Mouse (Mus musculus) cerebellum, adult 9-11 months (tissue): ENCODE data around the gene Mtx1.

ENCODE experiments used
- DNase-seq: peaks from one replicate; pipeline ENCODE4 v3.0.0; 2022

The Mtx1 gene

DNA sequence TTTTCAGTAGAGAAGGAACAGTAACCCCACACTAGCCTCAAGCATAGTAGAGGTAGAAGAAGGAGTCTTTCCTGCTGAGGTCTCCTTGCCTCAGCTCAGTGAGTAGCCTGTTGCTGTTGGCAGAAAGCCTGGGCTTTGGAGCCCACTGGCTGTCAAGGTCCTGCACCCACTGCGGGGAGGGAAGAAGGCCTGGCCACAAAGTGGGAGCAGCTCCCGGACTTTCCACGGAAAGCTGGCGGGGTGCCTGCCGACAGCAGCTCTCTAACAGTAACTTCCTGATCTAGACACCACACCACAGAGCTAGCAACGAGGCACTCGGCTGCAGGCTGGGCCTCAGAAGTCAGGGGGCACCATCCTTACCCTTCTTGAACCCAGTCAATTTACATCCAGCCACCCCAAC is 16.2 kb downstream of the Mtx1 start:
- DNase-seq = peak; percentile 47

DNA sequence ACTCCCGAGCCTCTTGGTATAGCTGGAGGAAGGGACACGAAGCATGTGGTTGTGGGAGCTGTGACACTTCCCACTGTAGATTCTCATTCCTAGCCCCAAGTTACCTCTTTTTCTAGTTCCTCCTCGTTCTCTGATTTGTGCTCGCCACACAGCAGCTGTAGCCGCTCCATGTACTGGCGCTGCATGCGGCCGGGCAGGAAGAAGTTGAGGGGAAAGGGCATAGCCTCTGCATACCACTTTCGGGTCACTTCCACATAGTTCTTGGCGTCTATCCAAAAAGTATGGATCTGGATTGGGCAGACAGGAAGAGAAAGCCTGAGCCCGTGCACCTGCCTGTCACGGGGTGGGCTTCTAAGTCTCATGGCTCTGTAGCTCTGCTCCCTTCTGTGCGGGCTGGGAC is 16.7 kb downstream of the Mtx1 start:
- peak; percentile 30 for DNase-seq

- peak; percentile 16 for DNase-seq
Observed at GRCm38 (mm10) chr3:89209731-89210130, 17.2 kb downstream of the Mtx1 start.

DNA sequence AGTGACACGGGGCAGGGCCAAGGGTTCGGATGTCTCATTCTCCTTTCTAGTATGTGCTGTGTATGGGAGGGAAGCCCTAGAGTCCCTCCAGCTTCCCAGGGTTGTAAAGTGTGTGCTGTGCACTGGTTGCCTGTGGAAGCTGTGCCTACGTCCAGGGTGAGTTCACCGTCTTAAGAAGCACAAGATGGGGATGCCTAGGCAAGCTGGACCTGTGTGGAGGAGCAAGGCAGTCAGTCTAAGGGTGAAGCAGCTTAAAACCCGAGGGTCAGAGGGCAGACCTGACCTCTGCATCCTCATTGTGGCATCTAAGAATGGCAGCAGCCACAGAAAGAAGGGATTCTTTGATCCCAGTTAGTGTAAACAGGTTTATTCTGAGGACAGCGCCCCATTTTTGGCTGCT is 18.2 kb downstream of the Mtx1 start:
- DNase-seq = no peak

DNA sequence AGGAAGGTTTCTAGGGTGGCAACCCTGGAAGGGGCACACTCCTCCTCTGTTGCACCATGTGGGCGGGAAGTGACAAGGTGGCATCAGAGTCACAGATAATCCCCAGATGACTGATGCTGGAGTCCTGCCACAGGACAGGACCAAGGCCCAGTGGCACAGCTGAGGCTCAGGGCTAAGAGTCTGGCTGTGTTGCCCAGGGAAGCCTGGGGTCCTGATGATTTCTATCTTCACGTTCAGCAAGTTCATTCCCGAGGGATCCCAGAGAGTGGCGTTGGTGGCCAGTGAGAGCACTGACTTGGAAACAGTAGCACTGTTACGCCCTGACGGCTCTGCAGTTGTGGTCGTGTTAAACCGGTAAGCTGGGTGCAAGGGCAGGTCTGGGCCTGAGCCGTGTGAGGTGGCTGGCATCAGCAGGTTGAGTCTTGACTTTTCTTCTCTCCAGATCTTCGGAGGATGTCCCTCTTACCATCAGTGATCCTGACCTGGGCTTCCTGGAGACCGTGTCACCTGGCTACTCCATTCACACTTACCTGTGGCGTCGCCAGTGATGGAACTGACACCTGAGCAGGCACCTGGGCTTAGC is 18.7 kb downstream of the Mtx1 start:
- DNase-seq = peak; percentile 28

DNA sequence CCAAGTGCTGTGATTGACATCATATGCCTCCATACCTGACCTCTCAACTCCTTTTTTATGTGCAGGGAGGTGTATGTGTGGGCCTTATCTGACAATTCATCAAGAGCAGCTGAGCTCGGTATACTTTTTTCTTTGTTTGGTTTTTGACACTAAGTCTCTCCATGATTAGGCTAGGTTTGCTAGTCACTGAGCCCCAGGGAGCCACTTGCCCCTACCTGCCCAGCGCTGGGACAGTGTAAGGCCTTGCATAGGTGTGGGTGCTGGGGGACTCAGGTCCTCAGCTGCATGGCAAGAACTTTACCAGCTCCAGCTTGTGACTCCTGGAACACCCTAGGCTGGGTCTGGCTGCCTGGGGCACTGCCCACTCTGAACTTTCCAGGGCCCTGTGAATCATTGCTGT is 20.2 kb downstream of the Mtx1 start:
- no peak for DNase-seq

GRCm38 (mm10) chr3:89206079-89206478 is 20.8 kb downstream of the Mtx1 start:
- peak; percentile 19 for DNase-seq

- DNase-seq = no peak
Observed at GRCm38 (mm10) chr3:89203142-89203514, 23.8 kb downstream of the Mtx1 start.

DNA sequence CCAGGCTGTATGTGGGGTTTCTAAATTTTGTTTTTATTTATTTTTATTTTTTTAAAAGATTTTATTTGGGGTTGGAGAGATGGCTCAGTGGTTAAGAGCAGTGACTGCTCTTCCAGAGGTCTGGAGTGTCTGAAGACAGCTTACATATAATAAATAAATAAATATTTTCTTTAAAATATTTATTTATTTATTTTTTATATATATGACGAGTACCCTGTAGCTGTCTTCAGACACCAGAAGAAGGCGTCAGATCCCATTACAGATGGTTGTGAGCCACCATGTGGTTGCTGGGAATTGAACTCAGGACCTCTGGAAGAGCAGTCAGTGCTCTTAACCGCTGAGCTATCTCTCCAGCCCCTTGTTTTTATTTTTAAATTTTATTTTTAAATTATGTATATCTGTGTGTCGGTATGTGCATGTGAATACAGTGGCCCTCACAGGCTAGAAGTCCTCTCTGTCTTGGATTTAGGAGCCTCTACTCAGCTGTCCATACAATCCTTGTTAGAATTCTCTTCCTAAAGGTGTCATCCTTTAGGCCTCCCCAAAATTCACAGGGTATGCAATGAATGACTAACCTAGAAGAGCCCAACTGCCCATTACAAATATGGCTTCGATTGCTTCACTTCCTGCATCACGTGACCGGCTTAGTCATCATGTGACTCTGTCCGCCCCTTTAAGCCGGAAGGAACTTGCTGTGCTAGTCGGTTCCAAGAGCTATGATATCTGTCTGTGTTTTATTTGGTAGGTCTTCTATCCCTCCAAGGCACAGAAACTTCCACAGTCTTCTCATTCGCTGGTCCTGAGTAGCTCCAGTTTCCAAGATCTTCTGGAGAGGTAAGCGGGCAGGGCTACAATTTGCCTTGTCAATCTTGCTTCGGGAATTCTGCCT is 24.4 kb downstream of the Mtx1 start, which contains the start of gene Gba:
TSS of gene Gba (plus strand) at position 676 of the 889 bp plus-strand sequence.
- peak; percentile 87 for DNase-seq

DNA sequence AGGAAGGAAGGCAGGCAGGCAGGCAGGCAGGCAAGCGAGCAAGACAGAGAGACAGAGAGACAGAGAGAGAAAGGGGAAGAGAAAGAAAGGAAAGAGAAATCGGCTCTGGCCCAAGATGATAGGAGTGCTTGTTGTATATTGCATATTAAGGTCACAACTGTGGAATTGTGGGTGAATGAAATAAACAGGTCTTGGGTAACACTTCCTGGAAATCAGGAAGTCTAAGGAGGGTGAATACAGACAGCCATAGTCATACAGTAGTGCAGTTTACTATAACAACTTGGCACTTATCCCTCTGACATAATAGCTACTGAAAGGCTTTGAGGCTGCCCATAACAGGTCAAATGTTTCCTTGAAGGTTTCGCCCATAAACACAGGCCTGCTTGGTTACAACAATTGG is 27.0 kb downstream of the Mtx1 start:
- DNase-seq = no peak

DNA sequence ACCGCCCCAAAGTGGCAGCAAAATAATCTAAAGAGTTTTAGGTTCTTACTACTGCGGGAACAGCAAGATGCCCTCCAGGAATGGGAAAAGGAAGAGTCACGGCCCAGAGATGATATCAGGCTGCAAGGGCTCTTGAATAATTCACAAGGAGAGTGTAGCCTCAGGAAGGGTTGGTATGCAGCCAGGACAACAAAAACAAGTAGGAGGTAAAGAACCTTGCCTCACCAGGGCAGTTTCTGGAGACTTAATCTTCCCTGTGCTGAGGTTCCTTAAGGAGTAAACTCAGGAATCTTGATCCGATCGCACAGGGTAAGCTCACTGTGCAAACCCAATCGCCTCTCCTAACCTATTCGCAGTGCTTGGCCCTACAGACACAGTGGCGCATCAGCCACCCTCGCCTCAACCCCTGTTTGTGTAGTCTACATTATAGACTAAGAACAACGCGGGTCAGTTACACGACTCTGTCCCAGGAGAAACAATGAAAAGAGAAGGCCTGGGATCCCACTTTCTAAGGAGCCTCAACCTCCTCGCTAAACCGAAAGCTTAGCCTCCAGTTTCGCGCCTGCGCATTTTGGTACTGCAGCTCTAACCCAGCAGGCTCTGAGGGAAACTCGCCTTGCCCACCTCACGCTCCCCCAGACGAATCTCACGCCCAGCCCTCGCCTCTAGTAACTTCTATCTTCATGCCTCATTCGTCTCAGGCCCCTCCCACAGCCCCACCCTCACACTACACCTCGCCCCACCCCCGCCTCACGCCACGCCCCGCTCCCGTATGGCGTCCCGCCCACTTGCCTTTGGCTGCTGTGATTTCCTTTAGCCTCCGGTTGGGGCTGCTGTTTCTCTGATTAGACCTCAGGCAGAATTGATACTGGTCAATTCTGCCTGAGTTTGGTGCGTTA is 30.7 kb downstream of the Mtx1 start:
- peak; percentile 85 for DNase-seq

DNA sequence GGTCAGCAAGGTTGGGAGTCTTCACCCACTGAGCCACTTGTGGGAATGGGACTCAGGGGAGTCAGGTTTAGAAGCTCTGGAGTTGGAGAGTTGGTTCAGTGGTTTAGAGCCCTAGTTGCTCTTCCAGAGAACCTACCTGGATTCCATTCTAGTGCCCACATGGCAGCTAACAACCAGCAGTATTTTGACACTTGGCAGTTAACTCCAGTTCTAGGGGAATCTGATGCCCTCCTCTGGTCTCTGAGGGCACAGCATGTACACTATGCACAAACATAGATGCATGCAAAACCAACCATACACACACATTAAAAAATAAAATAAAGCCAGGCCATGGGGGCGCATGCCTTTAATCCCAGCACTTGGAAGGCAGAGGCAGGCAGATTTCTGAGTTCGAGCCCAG is 33.0 kb downstream of the Mtx1 start:
- no peak for DNase-seq

GRCm38 (mm10) chr3:89193351-89193750 is 33.5 kb downstream of the Mtx1 start:
- DNase-seq = no peak

GRCm38 (mm10) chr3:89190436-89190835 is 36.5 kb downstream of the Mtx1 start:
- DNase-seq = no peak

DNA sequence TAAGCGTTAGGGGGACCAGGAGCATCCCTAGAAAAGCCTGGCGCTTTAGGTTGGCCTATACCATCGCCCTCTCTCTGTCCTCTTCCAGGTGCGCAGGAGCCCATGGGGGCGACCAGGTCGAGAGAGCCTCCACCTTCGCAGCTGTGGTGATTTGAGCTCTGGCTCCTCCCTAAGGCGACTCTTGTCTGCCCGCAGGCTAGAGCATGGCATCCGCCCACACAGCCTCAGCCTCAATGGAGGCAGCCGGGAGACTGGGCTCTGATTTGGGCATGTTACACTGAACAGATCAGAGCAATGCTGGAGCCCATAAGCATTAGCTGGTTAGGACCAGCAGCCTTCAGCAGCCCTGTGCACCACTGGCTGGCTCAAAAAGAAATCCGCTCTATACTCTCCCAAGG is 38.4 kb downstream of the Mtx1 start:
- DNase-seq = no peak

- peak; percentile 19 for DNase-seq
Observed at GRCm38 (mm10) chr3:89187690-89188477, 39.0 kb downstream of the Mtx1 start.

DNA sequence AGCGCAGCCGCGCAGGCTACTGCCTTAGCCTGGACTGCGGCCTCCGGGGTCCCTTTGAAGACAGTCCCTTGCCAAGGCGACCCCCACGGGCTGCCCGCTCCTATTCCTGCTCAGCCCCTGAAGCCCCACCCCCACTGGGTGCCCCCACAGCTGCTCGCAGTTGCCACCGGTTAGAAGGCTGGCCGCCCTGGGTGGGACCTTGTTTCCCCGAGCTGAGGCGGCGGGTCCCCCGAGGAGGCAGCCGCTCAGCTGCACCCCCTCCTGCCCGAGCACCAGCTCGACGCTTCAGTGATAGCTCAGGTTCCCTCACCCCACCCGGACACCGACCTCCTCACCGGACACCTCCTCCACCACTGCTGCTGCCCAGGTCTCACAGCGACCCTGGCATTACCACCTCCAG is 39.7 kb downstream of the Mtx1 start:
- DNase-seq = peak; percentile 42

- DNase-seq = peak; percentile 64
Observed at GRCm38 (mm10) chr3:89183959-89184315, 43.0 kb downstream of the Mtx1 start.

DNA sequence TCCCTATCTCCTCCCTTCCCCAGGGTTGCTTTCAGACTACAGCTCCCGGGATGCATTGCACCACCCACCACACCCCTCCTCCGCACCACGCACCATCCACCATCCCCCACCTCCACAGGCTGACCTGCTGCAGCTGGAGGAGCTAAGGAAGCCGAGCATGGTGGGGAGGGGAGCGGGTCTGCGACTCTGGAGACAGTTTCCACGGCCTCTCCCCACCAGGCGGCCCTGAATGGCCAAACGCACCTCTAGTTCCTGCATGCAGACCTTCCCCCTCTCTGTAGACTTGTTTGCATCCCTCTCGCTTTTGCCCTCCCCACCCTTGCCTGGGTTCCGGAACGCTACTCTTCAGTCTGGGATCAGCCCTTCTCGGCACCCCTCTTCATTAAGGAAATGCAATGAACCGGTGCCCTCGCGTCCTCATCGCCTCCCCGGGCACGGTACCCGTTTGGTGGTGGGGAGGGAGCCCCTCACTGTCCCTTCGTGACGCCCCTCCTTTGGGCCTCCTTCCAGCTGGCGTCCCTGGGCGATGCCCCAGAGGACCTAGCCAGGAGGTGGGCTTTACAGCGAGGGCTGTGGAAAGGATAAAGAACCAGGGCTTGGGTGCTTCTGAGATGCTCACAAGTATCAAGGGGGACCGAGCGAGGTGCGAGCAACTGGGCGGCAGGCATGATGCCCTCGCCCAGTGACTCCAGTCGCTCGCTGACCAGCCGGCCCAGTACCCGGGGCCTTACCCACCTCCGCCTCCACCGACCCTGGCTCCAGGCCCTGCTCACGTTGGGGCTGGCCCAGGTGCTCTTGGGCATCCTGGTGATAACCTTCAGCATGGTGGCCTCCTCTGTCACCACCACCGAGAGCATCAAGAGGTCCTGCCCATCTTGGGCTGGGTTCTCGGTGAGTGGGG is 43.6 kb downstream of the Mtx1 start, which contains the start of gene Fam189b:
TSS of gene Fam189b (plus strand) at position 86 of the 901 bp plus-strand sequence.
- peak; percentile 94 for DNase-seq

GRCm38 (mm10) chr3:89182531-89183057 is 44.3 kb downstream of the Mtx1 start:
- no peak for DNase-seq
